Mouse (Mus musculus): ENCODE data around the gene Slc25a22. TPM values are rescaled to one million over a fixed set of nuclear protein-coding genes. Genes with fewer than 3 reads are reported as not detected.

The Slc25a22 gene
- polyA plus RNA-seq, 1 experiment: 16.2 TPM

DNA sequence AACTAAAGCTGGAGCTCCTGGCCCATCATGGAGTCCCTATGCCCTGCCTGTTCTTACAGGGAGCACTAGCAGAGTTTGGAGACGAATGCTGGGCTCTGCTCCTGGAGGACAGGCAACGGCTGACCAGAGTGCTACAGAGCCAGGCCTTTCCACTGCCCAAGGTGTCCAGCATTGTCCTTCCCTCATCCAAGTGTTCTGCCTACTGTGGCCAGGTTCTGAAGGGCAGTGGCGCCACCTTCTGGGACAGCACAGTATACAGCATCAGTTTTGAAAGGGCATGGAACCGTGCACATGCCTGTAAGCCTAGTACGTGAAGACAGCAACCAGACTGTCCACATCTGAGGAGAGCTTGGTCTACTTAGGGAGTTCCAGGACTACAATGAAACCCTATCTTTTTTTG lies 34.4 kb downstream of the Slc25a22 start:
- no peak overlapping the region for H3K4me3 ChIP-seq (ENCODE audit: insufficient read depth, poor library complexity, severe bottlenecking)
- H3K27me3 ChIP-seq (ENCODE audit: control insufficient read depth, insufficient read depth, insufficient read length): no peaks in the 10 kb centered on the region
- no peaks in the 10 kb centered on the region for H3K79me3 ChIP-seq (ENCODE audit: low read depth)
- TF ChIP-seq CEBPB (IDR thresholded peaks at IDR 0.05; ENCODE audit: low read depth): no peak
- TF ChIP-seq CTCF (IDR thresholded peaks at IDR 0.05; ENCODE audit: control insufficient read depth, insufficient read depth, insufficient read length): peak; percentile 89
- H3ac ChIP-seq (ENCODE audit: control insufficient read depth, insufficient read length, low read depth): no peak overlapping the region
- peaks cover 13% of the 10 kb centered on the region for H3K36me3 ChIP-seq (ENCODE audit: control insufficient read depth, insufficient read depth)
- no peaks in the 10 kb centered on the region for H3K79me2 ChIP-seq (ENCODE audit: control insufficient read depth, insufficient read depth)

DNA sequence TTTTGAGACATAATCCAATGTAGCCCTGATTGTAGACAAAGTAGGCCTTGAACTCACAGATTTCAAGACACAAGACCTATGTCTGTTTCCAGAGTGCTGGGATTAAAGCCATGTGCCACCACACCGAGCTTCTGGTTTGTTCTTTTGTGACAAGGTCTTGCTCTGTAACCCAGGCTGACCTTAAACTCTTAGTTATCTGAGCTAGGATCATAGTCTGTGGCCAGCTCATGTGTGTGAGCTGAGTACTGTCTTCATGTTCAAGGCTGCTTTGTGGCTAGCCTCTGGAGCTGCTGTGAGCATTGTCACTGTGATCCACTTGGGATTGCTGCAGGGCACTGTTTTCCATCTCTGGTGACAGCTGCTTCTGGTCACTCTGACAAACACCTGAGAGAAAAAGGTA lies 42.3 kb downstream of the Slc25a22 start:
- H3K4me3 ChIP-seq (ENCODE audit: insufficient read depth, poor library complexity, severe bottlenecking): no peak overlapping the region
- peaks cover 38% of the 10 kb centered on the region for H3K79me2 ChIP-seq (ENCODE audit: control insufficient read depth, insufficient read depth)
- no peaks in the 10 kb centered on the region for H3K27me3 ChIP-seq (ENCODE audit: control insufficient read depth, insufficient read depth, insufficient read length)
- peaks cover 20% of the 10 kb centered on the region for H3K36me3 ChIP-seq (ENCODE audit: control insufficient read depth, insufficient read depth)
- H3K79me3 ChIP-seq (ENCODE audit: low read depth): peaks cover 19% of the 10 kb centered on the region
- TF ChIP-seq FOSL1 (IDR thresholded peaks at IDR 0.05; ENCODE audit: insufficient read depth, low read length, poor library complexity, severe bottlenecking) (no peak), CTCF (IDR thresholded peaks at IDR 0.05; ENCODE audit: control insufficient read depth, insufficient read depth, insufficient read length) (no peak), MAX (IDR thresholded peaks at IDR 0.05) (no peak), USF1 (IDR thresholded peaks at IDR 0.05; ENCODE audit: low read depth) (no peak), MYOG (IDR thresholded peaks at IDR 0.05; ENCODE audit: control insufficient read depth, extremely low read depth, insufficient read length) (no peak), MYOD1 (IDR thresholded peaks at IDR 0.05; ENCODE audit: control insufficient read depth, insufficient read length, low read depth) (no peak), CEBPB (IDR thresholded peaks at IDR 0.05; ENCODE audit: low read depth) (no peak)
- no peak overlapping the region for H3ac ChIP-seq (ENCODE audit: control insufficient read depth, insufficient read length, low read depth)

DNA sequence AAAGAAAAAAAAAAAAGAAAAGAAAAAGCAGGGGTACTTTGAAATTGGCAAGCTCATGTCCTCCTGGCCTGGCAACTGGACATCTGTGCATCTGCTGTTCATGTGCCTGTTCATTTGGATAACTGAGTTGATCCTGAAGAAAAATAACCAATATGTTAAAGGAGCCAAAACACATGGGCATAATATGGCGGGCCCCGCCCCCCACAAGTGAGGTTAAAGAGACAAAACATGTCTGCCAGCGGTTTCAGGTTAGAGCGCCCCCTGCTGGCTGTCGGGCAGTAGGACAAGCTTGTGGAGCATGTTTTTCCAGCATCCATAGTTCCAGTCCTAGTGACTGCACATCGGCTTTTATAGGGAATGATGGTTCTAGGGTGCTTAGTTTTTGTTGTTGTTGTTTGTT lies 42.9 kb downstream of the Slc25a22 start:
- Histone ChIP-seq H3K36me3 (ENCODE audit: control insufficient read depth, insufficient read depth) (peaks cover 16% of the 10 kb centered on the region), H3ac (ENCODE audit: control insufficient read depth, insufficient read length, low read depth) (no peak overlapping the region)
- TF ChIP-seq CTCF (IDR thresholded peaks at IDR 0.05; ENCODE audit: control insufficient read depth, insufficient read depth, insufficient read length) (peak; percentile 74), MYOG (IDR thresholded peaks at IDR 0.05; ENCODE audit: control insufficient read depth, extremely low read depth, insufficient read length) (no peak), FOSL1 (IDR thresholded peaks at IDR 0.05; ENCODE audit: insufficient read depth, low read length, poor library complexity, severe bottlenecking) (no peak), MYOD1 (IDR thresholded peaks at IDR 0.05; ENCODE audit: control insufficient read depth, insufficient read length, low read depth) (no peak), MAX (IDR thresholded peaks at IDR 0.05) (no peak), CEBPB (IDR thresholded peaks at IDR 0.05; ENCODE audit: low read depth) (no peak)

DNA sequence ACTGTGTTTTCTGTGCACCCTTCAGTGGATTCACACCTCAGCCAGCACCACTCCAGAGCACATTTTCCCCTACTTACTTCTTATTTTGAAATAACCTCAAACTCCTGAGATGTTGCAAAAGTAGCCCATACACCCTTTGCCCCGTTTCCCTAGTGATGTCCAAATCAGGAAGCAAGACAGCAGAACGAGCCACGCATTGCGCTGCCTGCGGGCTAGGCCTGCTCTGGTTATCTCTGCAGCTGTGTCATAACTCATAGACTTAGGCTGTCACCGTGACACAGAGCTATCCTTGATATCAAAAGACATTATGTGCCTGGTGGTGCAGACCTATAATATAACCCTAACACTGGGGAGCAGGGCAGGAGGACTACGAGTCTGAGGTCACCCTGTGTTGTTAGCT lies 43.5 kb downstream of the Slc25a22 start:
- no peak overlapping the region for H3ac ChIP-seq (ENCODE audit: control insufficient read depth, insufficient read length, low read depth)
- TF ChIP-seq CEBPB (IDR thresholded peaks at IDR 0.05; ENCODE audit: low read depth) (no peak), MYOG (IDR thresholded peaks at IDR 0.05; ENCODE audit: control insufficient read depth, extremely low read depth, insufficient read length) (no peak), FOSL1 (IDR thresholded peaks at IDR 0.05; ENCODE audit: insufficient read depth, low read length, poor library complexity, severe bottlenecking) (no peak), MAX (IDR thresholded peaks at IDR 0.05) (no peak), MYOD1 (IDR thresholded peaks at IDR 0.05; ENCODE audit: control insufficient read depth, insufficient read length, low read depth) (no peak), USF1 (IDR thresholded peaks at IDR 0.05; ENCODE audit: low read depth) (no peak), CTCF (IDR thresholded peaks at IDR 0.05; ENCODE audit: control insufficient read depth, insufficient read depth, insufficient read length) (no peak)
- H3K79me2 ChIP-seq (ENCODE audit: control insufficient read depth, insufficient read depth): peaks cover 38% of the 10 kb centered on the region
- no peak overlapping the region for H3K4me3 ChIP-seq (ENCODE audit: insufficient read depth, poor library complexity, severe bottlenecking)
- H3K79me3 ChIP-seq (ENCODE audit: low read depth): peaks cover 19% of the 10 kb centered on the region
- peaks cover 12% of the 10 kb centered on the region for H3K36me3 ChIP-seq (ENCODE audit: control insufficient read depth, insufficient read depth)
- H3K27me3 ChIP-seq (ENCODE audit: control insufficient read depth, insufficient read depth, insufficient read length): no peaks in the 10 kb centered on the region

More for the DNA sequence above, 42.9 kb downstream of the Slc25a22 start:
- Histone ChIP-seq H3K4me3 (ENCODE audit: insufficient read depth, poor library complexity, severe bottlenecking) (no peak overlapping the region), H3K79me2 (ENCODE audit: control insufficient read depth, insufficient read depth) (peaks cover 38% of the 10 kb centered on the region), H3K27me3 (ENCODE audit: control insufficient read depth, insufficient read depth, insufficient read length) (no peaks in the 10 kb centered on the region), H3K79me3 (ENCODE audit: low read depth) (peaks cover 19% of the 10 kb centered on the region)

DNA sequence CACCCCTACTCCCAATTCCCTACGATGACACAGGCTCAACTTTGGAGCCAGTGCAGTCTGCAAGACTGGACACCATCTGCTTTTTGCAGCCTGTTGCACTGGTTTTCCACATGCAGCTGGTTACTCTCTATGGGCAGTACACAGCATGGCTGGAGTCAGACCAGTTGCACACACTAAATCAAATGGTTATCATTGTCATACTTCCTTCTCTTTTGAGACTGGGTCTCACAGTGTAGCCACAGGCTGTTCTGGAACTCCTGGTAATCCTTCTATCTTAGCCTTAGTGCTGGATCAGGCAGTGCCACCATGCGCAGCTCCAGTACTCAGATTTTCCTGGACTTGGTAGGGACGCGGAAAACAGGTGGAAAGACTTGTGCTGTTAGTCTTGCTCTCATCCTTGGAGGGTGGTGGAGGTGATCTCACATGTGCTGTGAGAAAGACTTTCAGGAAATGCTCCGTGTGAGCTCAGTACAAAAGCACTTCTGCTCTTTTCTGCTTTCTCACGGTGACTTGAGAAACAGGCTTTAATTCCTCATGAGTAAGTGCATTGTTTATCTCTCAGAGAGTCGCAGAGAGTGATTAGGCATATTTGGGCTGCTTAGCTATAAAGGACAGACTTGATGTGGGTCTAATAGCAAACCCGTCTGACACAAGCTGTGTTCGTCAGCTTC lies 45.0 kb downstream of the Slc25a22 start:
- Histone ChIP-seq H3K4me3 (ENCODE audit: insufficient read depth, poor library complexity, severe bottlenecking) (peak overlapping the region; percentile 51), H3K79me3 (ENCODE audit: low read depth) (peaks cover 19% of the 10 kb centered on the region), H3ac (ENCODE audit: control insufficient read depth, insufficient read length, low read depth) (peak overlapping the region; percentile 68), H3K79me2 (ENCODE audit: control insufficient read depth, insufficient read depth) (peaks cover 38% of the 10 kb centered on the region), H3K36me3 (ENCODE audit: control insufficient read depth, insufficient read depth) (peaks cover 11% of the 10 kb centered on the region), H3K27me3 (ENCODE audit: control insufficient read depth, insufficient read depth, insufficient read length) (no peaks in the 10 kb centered on the region)
- no peak for TF ChIP-seq FOSL1 (IDR thresholded peaks at IDR 0.05; ENCODE audit: insufficient read depth, low read length, poor library complexity, severe bottlenecking)
- no peak for TF ChIP-seq CTCF (IDR thresholded peaks at IDR 0.05; ENCODE audit: control insufficient read depth, insufficient read depth, insufficient read length)
- no peak for TF ChIP-seq CEBPB (IDR thresholded peaks at IDR 0.05; ENCODE audit: low read depth)
- TF ChIP-seq MYOD1 (IDR thresholded peaks at IDR 0.05; ENCODE audit: control insufficient read depth, insufficient read length, low read depth): no peak
- TF ChIP-seq MYOG (IDR thresholded peaks at IDR 0.05; ENCODE audit: control insufficient read depth, extremely low read depth, insufficient read length): no peak
- no peak for TF ChIP-seq MAX (IDR thresholded peaks at IDR 0.05)
- no peak for TF ChIP-seq USF1 (IDR thresholded peaks at IDR 0.05; ENCODE audit: low read depth)
